Mouse (Mus musculus) intestine, embryonic 16.5 days (tissue): ENCODE results near the gene AA792892. TPM values are rescaled to one million over a fixed set of nuclear protein-coding genes. Genes with fewer than 3 reads are reported as not detected.
"Not testable (repeated sequence)": the region's sequence is repeated elsewhere in the genome, so short reads cannot be mapped to it uniquely, and the experiment has no call there.

Experiments used
- ATAC-seq: fragments of 200-750 bp; cut with Nextera tagmentation; 2 replicates; pipeline ENCODE4 v1.8.0; 2017; ENCODE audit warnings: moderate TSS enrichment, moderate library complexity
- H3K27ac ChIP-seq: fragments of 300-500 bp; sonication (generic); 2 replicates; pipeline ENCODE4 v1.5.1; 2014; ENCODE audit warnings: mild to moderate bottlenecking, low read length
- H3K27me3 ChIP-seq: fragments of 300-500 bp; sonication (generic); replicated peaks from 2 replicates; pipeline ENCODE4 v1.6.1; 2014; ENCODE audit warnings: low read length, control low read depth, mixed read lengths; ENCODE audit not compliant: control insufficient read depth, insufficient read depth
- H3K36me3 ChIP-seq: fragments of 300-500 bp; sonication (generic); 2 replicates; pipeline ENCODE4 v1.6.1; 2014; ENCODE audit warnings: low read length, control low read depth; ENCODE audit not compliant: control insufficient read depth, insufficient read depth
- H3K4me1 ChIP-seq: fragments of 300-500 bp; sonication (generic); 2 replicates; pipeline ENCODE4 v1.6.1; 2014; ENCODE audit warnings: low read length, control low read depth, mixed read lengths; ENCODE audit not compliant: control insufficient read depth, insufficient read depth
- H3K4me2 ChIP-seq: fragments of 300-500 bp; sonication (generic); 2 replicates; pipeline ENCODE4 v1.6.1; 2014; ENCODE audit warnings: low read depth, low read length, control low read depth
- H3K4me3 ChIP-seq: fragments of 300-500 bp; sonication (generic); 2 replicates; pipeline ENCODE4 v1.5.1; 2014; ENCODE audit warnings: mild to moderate bottlenecking, low read length
- H3K9ac ChIP-seq: fragments of 300-500 bp; sonication (generic); 2 replicates; pipeline ENCODE4 v1.6.1; 2014; ENCODE audit warnings: low read depth, low read length
- H3K9me3 ChIP-seq: fragments of 300-500 bp; sonication (generic); 2 replicates; pipeline ENCODE4 v1.6.1; 2016; ENCODE audit warnings: low read length, control low read depth; ENCODE audit not compliant: control insufficient read depth
- WGBS: fragments of 180-500 bp; shearing (Covaris S2); extraction: QIAGEN DNeasy Blood & Tissue Kit; methylation state at CpG from one replicate; pipeline ENCODE4 v1.1.7; 2014; 5-methylcytosine and 5-hydroxymethylcytosine counted together
- polyA plus RNA-seq: library from polyadenylated mRNA; unstranded; fragments of >200 nt; fragmentation: Nextera tagmentation; extraction: Ambion mirVana; gene quantifications from 2 replicates; pipeline ENCODE4 v1.2.1, GENCODE M21; 2015

AA792892 gene
- polyA plus RNA-seq = not detected in 2 replicates

- not testable (repeated sequence) for H3K36me3 ChIP-seq, H3K9ac ChIP-seq, H3K27ac ChIP-seq, H3K4me2 ChIP-seq, ATAC-seq, H3K4me1 ChIP-seq, H3K4me3 ChIP-seq, H3K9me3 ChIP-seq, H3K27me3 ChIP-seq
- no CpG with 5 or more reads among the region's 2 CpGs for WGBS
Measured at GRCm38 (mm10) chr5:94339449-94339848, at the start of gene AA792892. AA792892 (plus strand) TSS chr5:94339749.

GRCm38 (mm10) chr5:94306696-94307095 is 32.9 kb upstream of the AA792892 start, which contains the start of gene A430089I19Rik:
A430089I19Rik (minus strand) TSS chr5:94306796.
- not testable (repeated sequence) for H3K27ac ChIP-seq, H3K4me1 ChIP-seq, H3K4me2 ChIP-seq, H3K9ac ChIP-seq, H3K27me3 ChIP-seq, H3K9me3 ChIP-seq, ATAC-seq, H3K4me3 ChIP-seq, H3K36me3 ChIP-seq
- 100% methylated on average over 1 of the region's 1 CpGs for WGBS

DNA sequence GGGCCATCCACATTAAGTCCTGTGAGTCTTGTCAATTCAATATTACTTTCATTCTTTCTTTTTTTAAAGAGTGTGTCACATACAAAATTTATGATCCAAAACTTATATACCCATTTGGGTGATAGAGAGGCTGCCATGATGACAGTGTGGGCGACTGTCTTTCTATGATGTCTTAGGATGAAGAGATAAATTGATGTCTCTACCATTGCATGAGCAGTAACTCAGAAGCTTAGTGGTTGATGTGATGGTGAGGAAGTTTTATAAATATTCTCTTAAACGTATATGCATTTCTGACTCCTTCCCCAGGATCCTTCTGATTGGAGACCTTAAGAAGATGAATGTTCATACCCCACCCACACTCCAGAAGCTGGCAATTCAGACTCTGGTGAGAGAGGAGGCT is 25.4 kb upstream of the AA792892 start, which contains the start of gene Gm6502:
Gene Gm6502, plus strand, starts transcription at position 301 of the 400 bp plus-strand sequence.
- not testable (repeated sequence) for H3K4me2 ChIP-seq, H3K36me3 ChIP-seq, H3K4me3 ChIP-seq, ATAC-seq, H3K9me3 ChIP-seq, H3K27me3 ChIP-seq, H3K27ac ChIP-seq, H3K4me1 ChIP-seq, H3K9ac ChIP-seq
- no CpG with 5 or more reads among the region's 2 CpGs for WGBS

Other genes with a start within 250 kb of the AA792892 start
- gene Gm3106, start 121.7 kb upstream of the AA792892 start, polyA plus RNA-seq = not detected in 2 replicates
- not detected in 2 replicates for gene A430089I19Rik, start 33.0 kb upstream of the AA792892 start, polyA plus RNA-seq
- not detected in 2 replicates for gene Gm6502, start 25.3 kb upstream of the AA792892 start, polyA plus RNA-seq
- not detected in 2 replicates for gene Gm7682, start 106.0 kb downstream of the AA792892 start, polyA plus RNA-seq
- gene Gm3139, start 186.5 kb downstream of the AA792892 start, polyA plus RNA-seq = not detected in 2 replicates